Mouse (Mus musculus) midbrain, embryonic 13.5 days (tissue): ENCODE results near the gene Crcp. TPM values are rescaled to one million over a fixed set of nuclear protein-coding genes. Genes with fewer than 3 reads are reported as not detected.

Experiments used
- ATAC-seq: fragments of 200-750 bp; cut with Nextera tagmentation; 2 replicates; pipeline ENCODE4 v1.8.0; 2017; ENCODE audit warnings: mild to moderate bottlenecking, moderate TSS enrichment, moderate library complexity
- H3K27ac ChIP-seq: fragments of 300-500 bp; sonication (generic); 2 replicates; pipeline ENCODE4 v1.5.1; 2015; ENCODE audit warnings: inconsistent platforms, mild to moderate bottlenecking, moderate library complexity
- H3K27me3 ChIP-seq: fragments of 300-500 bp; sonication (generic); 2 replicates; pipeline ENCODE4 v1.6.1; 2015; ENCODE audit warnings: mild to moderate bottlenecking, inconsistent platforms
- H3K36me3 ChIP-seq: fragments of 300-500 bp; sonication (generic); 2 replicates; pipeline ENCODE4 v1.6.1; 2015; ENCODE audit warnings: mild to moderate bottlenecking, inconsistent platforms
- H3K4me1 ChIP-seq: fragments of 300-500 bp; sonication (generic); replicated peaks from 2 replicates; pipeline ENCODE4 v1.6.1; 2015; ENCODE audit warnings: inconsistent platforms
- H3K4me2 ChIP-seq: fragments of 300-500 bp; sonication (generic); replicated peaks from 2 replicates; pipeline ENCODE4 v1.6.1; 2015; ENCODE audit warnings: moderate library complexity, mild to moderate bottlenecking, inconsistent platforms
- H3K4me3 ChIP-seq: fragments of 300-500 bp; sonication (generic); replicated peaks from 2 replicates; pipeline ENCODE4 v1.5.1; 2015; ENCODE audit warnings: mild to moderate bottlenecking, inconsistent platforms
- H3K9ac ChIP-seq: fragments of 300-500 bp; sonication (generic); replicated peaks from 2 replicates; pipeline ENCODE4 v1.6.1; 2015; ENCODE audit warnings: mild to moderate bottlenecking, inconsistent platforms
- H3K9me3 ChIP-seq: fragments of 300-500 bp; sonication (generic); 2 replicates; pipeline ENCODE4 v1.6.1; 2016; ENCODE audit warnings: mild to moderate bottlenecking, inconsistent platforms
- WGBS: fragments of 180-500 bp; shearing (Covaris S2); methylation state at CpG from one replicate; pipeline ENCODE4 v1.1.7; 2015; 5-methylcytosine and 5-hydroxymethylcytosine counted together
- polyA plus RNA-seq: library from polyadenylated mRNA; unstranded; fragments of >200 nt; fragmentation: Nextera tagmentation; extraction: Ambion mirVana; gene quantifications from 2 replicates; pipeline ENCODE4 v1.2.1, GENCODE M21; 2015

Crcp gene
- 79.3 and 82.2 TPM in 2 replicates for polyA plus RNA-seq

GRCm38 (mm10) chr5:130029142-130029897 lies at the start of gene Crcp, which contains the start of gene Asl:
Gene Crcp, plus strand, starts transcription at chr5:130029290.
Gene Asl, minus strand, starts transcription at chr5:130029247.
- H3K27ac ChIP-seq: peak within 1 kb of the TSS; percentile 94
- peaks cover 14% of the 10 kb centered on the region for H3K4me1 ChIP-seq
- ATAC-seq: peak; percentile 89
- H3K9me3 ChIP-seq: no peaks in the 10 kb centered on the region
- H3K4me2 ChIP-seq: peak within 1 kb of the TSS; percentile 78
- H3K27me3 ChIP-seq: peaks cover 9% of the 10 kb centered on the region
- WGBS: 2% methylated on average over 51 of the region's 51 CpGs
- H3K9ac ChIP-seq: peak within 1 kb of the TSS; percentile 87
- H3K4me3 ChIP-seq: peak within 1 kb of the TSS; percentile 74
- 0 out of 2 replicates have a peak, but pooled peaks cover 4% of the 10 kb centered on the region for H3K36me3 ChIP-seq

GRCm38 (mm10) chr5:129980216-129980615 lies 48.9 kb upstream of the Crcp start:
- Histone ChIP-seq H3K36me3 (peaks cover 17% of the 10 kb centered on the region; the same call in 1 of the 2 replicates), H3K27ac (no peak overlapping the region), H3K9ac (no peak overlapping the region), H3K4me1 (no peaks in the 10 kb centered on the region), H3K4me2 (no peak overlapping the region), H3K27me3 (no peaks in the 10 kb centered on the region), H3K4me3 (no peak overlapping the region), H3K9me3 (no peaks in the 10 kb centered on the region)
- ATAC-seq: no peak
- 74% methylated on average over 3 of the region's 3 CpGs for WGBS

DNA sequence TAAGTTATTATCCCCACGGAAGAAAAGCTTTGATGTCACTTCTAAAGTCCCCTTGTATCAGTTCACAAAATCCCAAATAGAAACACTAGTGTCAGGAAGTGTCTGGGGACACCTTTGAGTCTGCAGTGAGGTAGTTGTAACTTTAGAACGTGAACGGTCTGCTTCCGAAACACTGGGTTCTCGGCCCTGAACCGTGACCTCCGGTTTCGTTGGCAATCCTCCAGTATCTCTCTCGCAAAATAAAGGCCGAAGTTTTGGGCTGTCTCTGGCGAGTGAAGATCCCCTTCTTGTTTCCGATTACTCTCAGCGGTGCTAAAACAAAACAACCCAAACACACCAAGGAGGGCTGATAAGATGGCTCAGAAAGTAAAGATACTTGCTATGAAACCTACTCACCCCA lies 39.7 kb upstream of the Crcp start:
- Histone ChIP-seq H3K9me3 (no peaks in the 10 kb centered on the region), H3K36me3 (peaks cover 17% of the 10 kb centered on the region), H3K27me3 (no peaks in the 10 kb centered on the region), H3K4me3 (no peak overlapping the region), H3K9ac (no peak overlapping the region), H3K27ac (no peak overlapping the region), H3K4me1 (no peaks in the 10 kb centered on the region), H3K4me2 (no peak overlapping the region)
- no peak for ATAC-seq
- WGBS: 91% methylated on average over 13 of the region's 13 CpGs

- no peaks in the 10 kb centered on the region for H3K9me3 ChIP-seq
- WGBS: 97% methylated on average over 5 of the region's 5 CpGs
- peaks cover 17% of the 10 kb centered on the region for H3K36me3 ChIP-seq
- no peaks in the 10 kb centered on the region for H3K27me3 ChIP-seq
- no peak overlapping the region for H3K4me2 ChIP-seq
- H3K27ac ChIP-seq: no peak overlapping the region
- no peak for ATAC-seq
- no peaks in the 10 kb centered on the region for H3K4me1 ChIP-seq
- H3K4me3 ChIP-seq: no peak overlapping the region
- H3K9ac ChIP-seq: no peak overlapping the region
Observed at GRCm38 (mm10) chr5:129991898-129992297, 37.2 kb upstream of the Crcp start.

DNA sequence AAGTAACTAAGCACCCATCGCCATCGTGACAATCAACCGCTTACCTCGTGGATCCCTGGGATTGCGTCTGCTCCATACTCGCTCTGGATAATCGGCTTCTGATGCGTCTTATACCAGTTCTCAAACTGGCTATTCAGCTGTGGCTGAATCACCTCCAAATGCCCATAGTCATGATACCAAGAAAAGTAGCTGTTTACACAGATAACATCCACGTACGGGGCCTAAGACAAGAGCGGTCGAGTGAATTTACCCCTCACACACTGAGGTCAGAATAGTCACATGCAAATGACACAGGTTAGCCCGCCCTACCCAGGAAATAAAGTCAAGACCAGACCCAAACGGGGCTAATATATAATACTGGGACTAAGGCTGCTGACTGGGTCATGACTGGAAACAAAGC lies 35.7 kb upstream of the Crcp start:
- Histone ChIP-seq H3K27me3 (no peaks in the 10 kb centered on the region), H3K4me1 (no peaks in the 10 kb centered on the region), H3K4me2 (no peak overlapping the region), H3K27ac (no peak overlapping the region), H3K36me3 (peaks cover 12% of the 10 kb centered on the region), H3K9ac (no peak overlapping the region), H3K9me3 (no peaks in the 10 kb centered on the region), H3K4me3 (no peak overlapping the region)
- 95% methylated on average over 14 of the region's 14 CpGs for WGBS
- ATAC-seq: no peak

- no peak for ATAC-seq
- Histone ChIP-seq H3K4me2 (no peak overlapping the region), H3K4me1 (no peaks in the 10 kb centered on the region), H3K36me3 (peaks cover 9% of the 10 kb centered on the region), H3K9ac (no peak overlapping the region), H3K4me3 (no peak overlapping the region), H3K9me3 (no peaks in the 10 kb centered on the region), H3K27me3 (no peaks in the 10 kb centered on the region), H3K27ac (no peak overlapping the region)
- WGBS: 95% methylated on average over 7 of the region's 7 CpGs
Observed at GRCm38 (mm10) chr5:129994989-129995388, 34.1 kb upstream of the Crcp start.

GRCm38 (mm10) chr5:129997700-129998099 lies 31.4 kb upstream of the Crcp start:
- Histone ChIP-seq H3K9ac (no peak overlapping the region), H3K27me3 (no peaks in the 10 kb centered on the region), H3K4me1 (peaks cover 16% of the 10 kb centered on the region), H3K27ac (no peak overlapping the region), H3K36me3 (peaks cover 4% of the 10 kb centered on the region; the same call in 1 of the 2 replicates), H3K4me2 (no peak overlapping the region), H3K9me3 (no peaks in the 10 kb centered on the region), H3K4me3 (no peak overlapping the region)
- ATAC-seq: no peak
- WGBS: 72% methylated on average over 19 of the region's 19 CpGs

GRCm38 (mm10) chr5:129999097-129999496 lies 30.0 kb upstream of the Crcp start:
- Histone ChIP-seq H3K36me3 (no peaks in the 10 kb centered on the region), H3K4me1 (peaks cover 20% of the 10 kb centered on the region), H3K9me3 (no peaks in the 10 kb centered on the region; the same call in 1 of the 2 replicates), H3K4me2 (no peak overlapping the region), H3K27me3 (no peaks in the 10 kb centered on the region), H3K9ac (no peak overlapping the region), H3K4me3 (no peak overlapping the region), H3K27ac (no peak overlapping the region)
- WGBS: 35% methylated on average over 4 of the region's 4 CpGs
- ATAC-seq: no peak

GRCm38 (mm10) chr5:130000735-130001134 lies 28.4 kb upstream of the Crcp start:
- Histone ChIP-seq H3K27me3 (no peaks in the 10 kb centered on the region), H3K27ac (no peak overlapping the region), H3K4me3 (no peak overlapping the region), H3K9ac (no peak overlapping the region), H3K4me1 (peaks cover 20% of the 10 kb centered on the region), H3K9me3 (peaks cover 13% of the 10 kb centered on the region), H3K36me3 (no peaks in the 10 kb centered on the region), H3K4me2 (no peak overlapping the region)
- 93% methylated on average over 12 of the region's 12 CpGs for WGBS
- ATAC-seq: no peak

- Histone ChIP-seq H3K27ac (no peak overlapping the region), H3K36me3 (no peaks in the 10 kb centered on the region), H3K27me3 (no peaks in the 10 kb centered on the region), H3K4me2 (peak overlapping the region; percentile 81), H3K4me1 (peaks cover 20% of the 10 kb centered on the region), H3K4me3 (peak overlapping the region; percentile 64; the same call in 1 of the 2 replicates), H3K9me3 (peaks cover 13% of the 10 kb centered on the region), H3K9ac (no peak overlapping the region)
- 83% methylated on average over 5 of the region's 5 CpGs for WGBS
- no peak for ATAC-seq
Observed at GRCm38 (mm10) chr5:130001356-130001987, 27.6 kb upstream of the Crcp start.

DNA sequence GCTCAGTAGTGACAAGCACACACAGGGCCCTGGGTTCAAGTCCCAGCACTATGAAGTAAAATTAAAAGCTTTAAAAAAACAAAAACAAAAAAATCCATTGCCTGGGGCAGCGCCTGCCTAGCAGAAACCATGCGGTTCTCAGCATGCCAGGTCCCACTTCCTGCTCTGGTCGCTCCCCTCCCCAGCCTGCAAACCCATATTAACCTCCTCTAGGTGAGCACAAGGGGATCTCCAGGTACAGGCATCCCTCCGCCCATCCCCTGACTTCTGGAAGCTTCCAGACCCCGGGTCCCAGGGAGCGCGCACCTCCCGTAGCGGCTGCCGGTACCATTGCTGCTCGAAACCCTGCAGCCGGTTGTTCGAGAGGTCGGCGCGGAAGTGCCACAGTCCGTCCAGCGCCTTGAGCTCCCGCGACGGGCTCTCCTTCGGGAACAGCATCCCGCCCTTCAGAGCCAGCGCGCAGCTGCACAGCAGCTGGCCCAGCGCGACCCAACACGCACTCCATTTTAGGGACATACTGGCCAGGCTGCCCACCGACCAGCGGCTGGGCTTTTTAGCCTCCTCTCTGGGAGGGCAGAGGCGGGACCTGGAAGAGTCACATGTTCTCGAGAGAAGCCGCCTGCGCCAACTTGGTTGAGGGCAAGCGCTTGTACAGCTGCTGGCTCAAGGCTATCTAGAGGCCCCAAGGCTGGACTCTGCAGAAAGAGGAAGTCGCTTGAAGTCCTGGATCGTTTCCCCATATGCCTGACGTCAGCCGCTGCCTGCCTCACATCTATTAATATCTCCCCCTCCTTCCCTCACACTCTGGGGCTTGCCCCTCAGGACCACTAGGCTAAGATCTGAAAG lies 26.6 kb upstream of the Crcp start, which contains the start of gene Gusb:
Gene Gusb, minus strand, starts transcription at position 749 of the 846 bp plus-strand sequence.
- Histone ChIP-seq H3K9ac (peak within 1 kb of the TSS; percentile 75), H3K4me3 (peak within 1 kb of the TSS; percentile 64), H3K27ac (peak within 1 kb of the TSS; percentile 60), H3K27me3 (no peaks in the 10 kb centered on the region), H3K9me3 (peaks cover 13% of the 10 kb centered on the region), H3K4me1 (peaks cover 20% of the 10 kb centered on the region), H3K4me2 (peak within 1 kb of the TSS; percentile 81), H3K36me3 (no peaks in the 10 kb centered on the region)
- ATAC-seq: peak; percentile 82
- WGBS: 2% methylated on average over 39 of the region's 39 CpGs
